Mouse (Mus musculus): ENCODE results near the gene Gm21750. TPM values are rescaled to one million over a fixed set of nuclear protein-coding genes. Genes with fewer than 3 reads are reported as not detected.

The Gm21750 gene
- not detected for polyA plus RNA-seq (2017; shearing (Covaris generic))

GRCm38 (mm10) chr14:73660925-73661324 lies at the start of gene Gm21750:
Gene Gm21750 (plus strand): TSS chr14:73661225.

Other genes with a start within 250 kb of the Gm21750 start
- 67.0 TPM for gene Med4, start 151.2 kb upstream of the Gm21750 start, polyA plus RNA-seq (2017; shearing (Covaris generic))
- 49.5 TPM for gene Sucla2, start 135.9 kb upstream of the Gm21750 start, polyA plus RNA-seq (2017; shearing (Covaris generic))
- gene Nudt15, start 113.0 kb upstream of the Gm21750 start, polyA plus RNA-seq (2017; shearing (Covaris generic)) = 5.6 TPM